Mouse (Mus musculus) liver, adult 2 months (tissue): ENCODE measurements around the gene Spryd3. TPM values are rescaled to one million over a fixed set of nuclear protein-coding genes. Genes with fewer than 3 reads are reported as not detected.
A peak's percentile ranks its signal among the peaks of the same experiment; 100 is the strongest.

Experiments
- DNase-seq: peaks from one replicate; pipeline ENCODE4 v3.0.0-alpha.2; 2011; ENCODE audit warnings: low read depth, low spot score; ENCODE audit errors: extremely low read depth
- H3K27ac ChIP-seq: fragments of 200-500 bp; replicated peaks from 2 replicates; pipeline ENCODE4 v1.5.1; 2012; ENCODE audit warnings: low read depth, mild to moderate bottlenecking, control low read depth, inconsistent platforms, low read length; ENCODE audit not compliant: insufficient read depth
- H3K27me3 ChIP-seq: fragments of 200-500 bp; 2 replicates; pipeline ENCODE4 v1.6.1; 2012; ENCODE audit warnings: mild to moderate bottlenecking, moderate library complexity, low read length, inconsistent platforms; ENCODE audit not compliant: control insufficient read depth, insufficient read depth
- H3K36me3 ChIP-seq: fragments of 200-500 bp; 2 replicates; pipeline ENCODE4 v1.6.1; 2012; ENCODE audit warnings: low read length, inconsistent platforms; ENCODE audit not compliant: control insufficient read depth, insufficient read depth
- H3K4me1 ChIP-seq: fragments of 200-500 bp; 2 replicates; pipeline ENCODE4 v1.6.1; 2011; ENCODE audit warnings: low read length; ENCODE audit not compliant: control insufficient read depth, insufficient read depth
- H3K4me3 ChIP-seq: fragments of 200-500 bp; 2 replicates; pipeline ENCODE4 v1.5.1; 2011; ENCODE audit warnings: low read depth, mild to moderate bottlenecking, control low read depth, low read length, moderate library complexity; ENCODE audit not compliant: insufficient read depth
- H3K79me2 ChIP-seq: fragments of 200-500 bp; 2 replicates; pipeline ENCODE4 v1.6.1; 2012; ENCODE audit warnings: inconsistent platforms, mild to moderate bottlenecking, low read length, moderate library complexity; ENCODE audit not compliant: control insufficient read depth, insufficient read depth
- H3K9ac ChIP-seq: fragments of 200-500 bp; 2 replicates; pipeline ENCODE4 v1.6.1; 2012; ENCODE audit warnings: low read depth, mild to moderate bottlenecking, control low read depth, inconsistent platforms, low read length
- CTCF ChIP-seq: fragments of 200-500 bp; IDR thresholded peaks from 2 replicates; pipeline ENCODE4 v1.5.1; 2011; ENCODE audit warnings: low read depth, low read length, control low read depth
- POLR2A ChIP-seq: fragments of 200-500 bp; IDR thresholded peaks from 2 replicates; pipeline ENCODE4 v1.6.1; 2011; ENCODE audit warnings: low read length, control low read depth; ENCODE audit not compliant: insufficient read depth; ENCODE audit errors: extremely low read depth
- WGBS: fragments of 180-500 bp; shearing (Covaris S2); methylation state at CpG from one replicate; pipeline ENCODE4 v1.1.7; 2018; 5-methylcytosine and 5-hydroxymethylcytosine counted together
- polyA plus RNA-seq: library from polyadenylated mRNA; depleted of rRNA; stranded (reverse); fragments of >200 nt; gene quantifications from 2 replicates; pipeline ENCODE4 v1.2.3, GENCODE M21; 2012; rRNA removed
- total RNA-seq: library from RNA; depleted of rRNA; stranded (reverse); fragments of >200 nt; gene quantifications from 2 replicates; pipeline ENCODE4 v1.2.3, GENCODE M21; 2014; rRNA removed

Gene Spryd3
- total and polyA plus RNA-seq, 2 experiments = 9.2 to 20.7 TPM

DNA sequence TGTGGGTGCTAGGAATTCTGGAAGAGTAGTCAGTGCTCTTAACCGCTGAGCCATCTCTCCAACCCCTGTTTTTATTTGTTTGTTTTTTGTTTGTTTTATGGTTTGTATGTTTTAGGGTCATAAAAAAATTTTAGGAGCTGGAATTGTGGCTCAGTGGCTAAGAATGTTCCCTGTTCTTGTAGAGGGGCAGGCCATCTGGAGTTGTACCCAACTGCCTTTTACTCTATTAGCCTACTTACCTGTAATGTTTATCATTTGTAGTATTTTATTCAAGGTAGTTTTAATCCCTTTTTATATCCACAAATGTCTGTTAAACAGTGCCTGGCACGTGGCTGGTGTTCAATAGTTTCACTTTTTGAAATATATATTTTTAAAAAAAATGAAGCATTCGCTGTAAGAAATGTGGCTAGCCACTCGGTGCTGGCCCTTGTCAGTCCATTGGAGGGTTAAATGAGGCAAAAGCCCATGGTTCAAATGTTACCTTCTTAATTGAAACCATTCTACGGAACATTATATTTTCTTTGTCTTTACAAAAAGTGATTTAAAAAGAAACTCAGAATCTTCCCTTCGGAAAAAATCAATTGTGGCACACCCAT is 63.0 kb downstream of the Spryd3 start:
- no peak for TF ChIP-seq CTCF
- no peak for TF ChIP-seq POLR2A
- 13% methylated on average over 6 of the region's 6 CpGs for WGBS
- H3K27ac ChIP-seq = no peak overlapping the region
- no peak for DNase-seq
- H3K27me3 ChIP-seq = no peaks in the 10 kb centered on the region
- no peak overlapping the region for H3K9ac ChIP-seq
- H3K4me1 ChIP-seq = peaks cover 12% of the 10 kb centered on the region; the same call in 1 of the 2 replicates
- H3K4me3 ChIP-seq = peak overlapping the region; percentile 19; the same call in 1 of the 2 replicates
- no peaks in the 10 kb centered on the region for H3K36me3 ChIP-seq
- peaks cover 20% of the 10 kb centered on the region; the same call in 1 of the 2 replicates for H3K79me2 ChIP-seq

DNA sequence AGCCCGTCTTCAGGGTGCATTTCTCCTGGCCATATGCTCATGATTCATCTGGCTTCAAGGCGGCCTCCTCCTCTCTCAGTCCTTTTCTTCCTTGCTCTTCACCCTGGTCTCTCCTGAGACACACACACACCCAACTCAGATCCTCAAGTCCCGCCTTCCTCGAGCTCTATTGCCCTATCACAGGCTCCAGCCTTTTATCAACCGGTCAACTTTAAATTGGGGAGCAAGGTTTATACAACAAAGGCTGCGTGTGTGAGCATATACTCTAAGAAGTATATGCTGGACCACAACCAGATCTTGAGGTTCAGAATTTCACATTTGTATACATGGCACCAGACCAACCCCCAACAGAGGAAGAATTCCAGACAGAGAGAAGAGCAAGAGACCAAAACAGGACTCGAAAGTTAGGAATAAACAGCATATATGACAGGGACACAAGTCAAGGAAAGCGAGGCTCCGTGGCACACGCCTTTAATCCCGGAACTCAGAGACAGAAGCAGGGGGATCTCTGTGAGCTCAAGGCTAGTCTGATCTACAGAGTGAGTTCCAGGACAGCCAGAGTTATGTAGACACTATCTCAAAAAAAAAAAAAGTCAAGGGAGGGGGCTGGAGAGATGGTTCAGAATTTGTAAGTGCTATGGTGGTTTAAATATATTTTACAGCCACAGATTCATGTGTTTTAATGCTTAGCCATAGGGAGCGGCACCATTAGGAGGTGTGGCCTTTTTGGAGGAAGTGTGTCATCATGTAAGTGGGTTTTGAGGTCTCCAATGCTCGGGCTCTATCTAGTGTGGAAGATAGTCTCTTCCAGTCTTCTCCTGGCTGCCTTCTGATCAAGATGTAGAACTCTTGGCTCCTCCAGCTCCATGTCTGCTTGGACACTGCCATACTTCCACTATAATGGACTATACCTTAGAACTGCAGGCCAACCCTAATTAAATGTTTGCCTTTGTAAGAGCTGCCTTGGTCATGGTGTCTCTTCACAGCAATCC is 65.3 kb downstream of the Spryd3 start:
- Histone ChIP-seq H3K79me2 (peaks cover 13% of the 10 kb centered on the region; the same call in 1 of the 2 replicates), H3K4me1 (peaks cover 5% of the 10 kb centered on the region; the same call in 1 of the 2 replicates), H3K4me3 (no peak overlapping the region), H3K27me3 (no peaks in the 10 kb centered on the region), H3K27ac (no peak overlapping the region), H3K36me3 (no peaks in the 10 kb centered on the region), H3K9ac (no peak overlapping the region)
- no peak for DNase-seq
- TF ChIP-seq POLR2A (no peak), CTCF (no peak)
- WGBS = 82% methylated on average over 13 of the region's 13 CpGs

Other genes with a start within 250 kb of the Spryd3 start
- not detected in 2 replicates for gene Krt76, start 243.3 kb downstream of the Spryd3 start, total RNA-seq
- not detected in 2 replicates for gene Krt76, start 243.3 kb downstream of the Spryd3 start, polyA plus RNA-seq
- not detected in 2 replicates for gene Krt4, start 211.5 kb downstream of the Spryd3 start, total RNA-seq
- 0.06 TPM in 1 of 2 replicates, not detected in the other for gene Krt4, start 211.5 kb downstream of the Spryd3 start, polyA plus RNA-seq
- 0.09 TPM in 1 of 2 replicates, not detected in the other for gene Krt79, start 195.9 kb downstream of the Spryd3 start, total RNA-seq
- 0.04 and 0.10 TPM in 2 replicates for gene Krt79, start 195.9 kb downstream of the Spryd3 start, polyA plus RNA-seq
- not detected in 2 replicates for gene Krt78, start 181.9 kb downstream of the Spryd3 start, total RNA-seq
- gene Krt78, start 181.9 kb downstream of the Spryd3 start, polyA plus RNA-seq = not detected in 2 replicates
- gene Krt8, start 131.8 kb downstream of the Spryd3 start, total RNA-seq = 240 and 251 TPM in 2 replicates
- 155 and 168 TPM in 2 replicates for gene Krt8, start 131.8 kb downstream of the Spryd3 start, polyA plus RNA-seq
- gene Krt18, start 108.1 kb downstream of the Spryd3 start, total RNA-seq = 255 and 258 TPM in 2 replicates
- gene Krt18, start 108.1 kb downstream of the Spryd3 start, polyA plus RNA-seq = 110 and 124 TPM in 2 replicates
- 119 and 130 TPM in 2 replicates for gene Eif4b, start 62.5 kb downstream of the Spryd3 start, total RNA-seq
- 70.5 and 73.8 TPM in 2 replicates for gene Eif4b, start 62.5 kb downstream of the Spryd3 start, polyA plus RNA-seq
- gene Tns2, start 35.8 kb downstream of the Spryd3 start, total RNA-seq = 21.8 and 36.5 TPM in 2 replicates
- gene Tns2, start 35.8 kb downstream of the Spryd3 start, polyA plus RNA-seq = 30.9 and 35.9 TPM in 2 replicates
- 1.0 and 1.8 TPM in 2 replicates for gene Igfbp6, start 8.1 kb upstream of the Spryd3 start, total RNA-seq
- gene Igfbp6, start 8.1 kb upstream of the Spryd3 start, polyA plus RNA-seq = 2.3 and 4.5 TPM in 2 replicates
- gene Soat2, start 14.3 kb upstream of the Spryd3 start, total RNA-seq = 27.5 and 36.5 TPM in 2 replicates
- 54.9 and 80.8 TPM in 2 replicates for gene Soat2, start 14.3 kb upstream of the Spryd3 start, polyA plus RNA-seq
- 15.6 and 21.0 TPM in 2 replicates for gene Zfp740, start 67.0 kb upstream of the Spryd3 start, total RNA-seq
- 8.1 and 9.4 TPM in 2 replicates for gene Zfp740, start 67.0 kb upstream of the Spryd3 start, polyA plus RNA-seq
- gene Csad, start 68.5 kb upstream of the Spryd3 start, total RNA-seq = 47.6 and 449 TPM in 2 replicates
- 107 and 123 TPM in 2 replicates for gene Csad, start 68.5 kb upstream of the Spryd3 start, polyA plus RNA-seq
- gene Itgb7, start 95.7 kb upstream of the Spryd3 start, total RNA-seq = 1.3 and 2.2 TPM in 2 replicates
- gene Itgb7, start 95.7 kb upstream of the Spryd3 start, polyA plus RNA-seq = 1.7 and 1.8 TPM in 2 replicates
- gene Rarg, start 121.3 kb upstream of the Spryd3 start, total RNA-seq = 1.5 and 2.0 TPM in 2 replicates
- 5.3 and 6.0 TPM in 2 replicates for gene Rarg, start 121.3 kb upstream of the Spryd3 start, polyA plus RNA-seq
- not detected in 2 replicates for gene Gm9918, start 134.3 kb upstream of the Spryd3 start, total RNA-seq
- 0.05 TPM in 1 of 2 replicates, not detected in the other for gene Gm9918, start 134.3 kb upstream of the Spryd3 start, polyA plus RNA-seq
- gene Mfsd5, start 143.2 kb upstream of the Spryd3 start, total RNA-seq = 8.5 and 10.1 TPM in 2 replicates
- gene Mfsd5, start 143.2 kb upstream of the Spryd3 start, polyA plus RNA-seq = 44.3 and 51.4 TPM in 2 replicates
- gene Espl1, start 160.0 kb upstream of the Spryd3 start, total RNA-seq = 0.09 and 0.27 TPM in 2 replicates
- gene Espl1, start 160.0 kb upstream of the Spryd3 start, polyA plus RNA-seq = 0.11 and 0.21 TPM in 2 replicates
- 137 and 195 TPM in 2 replicates for gene Pfdn5, start 189.9 kb upstream of the Spryd3 start, total RNA-seq
- gene Pfdn5, start 189.9 kb upstream of the Spryd3 start, polyA plus RNA-seq = 44.6 and 45.2 TPM in 2 replicates
- 25.5 and 27.6 TPM in 2 replicates for gene Myg1, start 195.5 kb upstream of the Spryd3 start, total RNA-seq
- gene Myg1, start 195.5 kb upstream of the Spryd3 start, polyA plus RNA-seq = 32.0 and 32.3 TPM in 2 replicates
- 4.0 and 8.3 TPM in 2 replicates for gene Aaas, start 214.5 kb upstream of the Spryd3 start, total RNA-seq
- 18.9 and 24.0 TPM in 2 replicates for gene Aaas, start 214.5 kb upstream of the Spryd3 start, polyA plus RNA-seq
- not detected in 2 replicates for gene Sp7, start 230.9 kb upstream of the Spryd3 start, total RNA-seq
- not detected in 2 replicates for gene Sp7, start 230.9 kb upstream of the Spryd3 start, polyA plus RNA-seq